Mouse (Mus musculus): Measurements from ENCODE around the gene Kcnd1.

Gene Kcnd1

GRCm38 (mm10) chrX:7859191-7859753 is 37.2 kb downstream of the Kcnd1 start:
- DNase-seq (ENCODE audit: low read depth) = no peak

- no peak for DNase-seq (ENCODE audit: low read depth)
These were observed 41.1 kb downstream of the Kcnd1 start for GRCm38 (mm10) chrX:7863181-7863580.

GRCm38 (mm10) chrX:7864551-7864950 is 42.5 kb downstream of the Kcnd1 start:
- DNase-seq (ENCODE audit: low read depth) = peak; percentile 27

GRCm38 (mm10) chrX:7865343-7865742 is 43.3 kb downstream of the Kcnd1 start:
- peak; percentile 72 for DNase-seq (ENCODE audit: low read depth)

- DNase-seq (ENCODE audit: low read depth) = no peak
These were observed 43.7 kb downstream of the Kcnd1 start for GRCm38 (mm10) chrX:7865786-7866185.

- no peak for DNase-seq (ENCODE audit: low read depth)
These were observed 45.1 kb downstream of the Kcnd1 start for GRCm38 (mm10) chrX:7867141-7867540.

GRCm38 (mm10) chrX:7868506-7868905 is 46.4 kb downstream of the Kcnd1 start:
- DNase-seq (ENCODE audit: low read depth) = no peak

GRCm38 (mm10) chrX:7869826-7870225 is 47.7 kb downstream of the Kcnd1 start:
- no peak for DNase-seq (ENCODE audit: low read depth)

- peak; percentile 90 for DNase-seq (ENCODE audit: low read depth)
These were observed 55.9 kb downstream of the Kcnd1 start, which contains the start of gene Pim2 for GRCm38 (mm10) chrX:7878007-7878419. Gene Pim2 (plus strand): TSS chrX:7878262.

GRCm38 (mm10) chrX:7878495-7878894 is 56.4 kb downstream of the Kcnd1 start:
- peak; percentile 56 for DNase-seq (ENCODE audit: low read depth)

- DNase-seq (ENCODE audit: low read depth) = peak; percentile 85
These were observed 57.7 kb downstream of the Kcnd1 start for GRCm38 (mm10) chrX:7879819-7880218.

GRCm38 (mm10) chrX:7883841-7884567 is 61.9 kb downstream of the Kcnd1 start, which contains the start of gene Slc35a2:
Gene Slc35a2 (plus strand): TSS chrX:7884028.
- DNase-seq (ENCODE audit: low read depth) = peak; percentile 72
